Mouse (Mus musculus): ENCODE results near the gene Npm3. TPM values are rescaled to one million over a fixed set of nuclear protein-coding genes. Genes with fewer than 3 reads are reported as not detected.

The Npm3 gene
- total RNA-seq, 2 experiments from 2014 or later = 6.8 to 7.6 TPM

GRCm38 (mm10) chr19:45737846-45738484 is 11.4 kb downstream of the Npm3 start:
- intact Hi-C loops (cut with DNase I) = loop anchor here (5.0 kb wide), 1 partner anchor 66 kb away; no protein-coding TSS in a partner anchor
- DNase-seq (ENCODE audit: low spot score in 2 of 2) = no peak

GRCm38 (mm10) chr19:45737208-45737845 is 12.1 kb downstream of the Npm3 start:
- no peak for DNase-seq (ENCODE audit: low spot score in 2 of 2)
- intact Hi-C loops (cut with DNase I) = loop anchor here (5.0 kb wide), 1 partner anchor 65 kb away; no protein-coding TSS in a partner anchor

GRCm38 (mm10) chr19:45736855-45737207 is 12.6 kb downstream of the Npm3 start:
- intact Hi-C loops (cut with DNase I) = loop anchor here (5.0 kb wide), 1 partner anchor 65 kb away; no protein-coding TSS in a partner anchor
- DNase-seq (ENCODE audit: low spot score in 2 of 2) = no peak

GRCm38 (mm10) chr19:45736241-45736640 is 13.2 kb downstream of the Npm3 start:
- intact Hi-C loops (cut with DNase I) = loop anchor here (5.0 kb wide), 1 partner anchor 64 kb away; no protein-coding TSS in a partner anchor
- no peak for DNase-seq (ENCODE audit: low spot score in 2 of 2)

- intact Hi-C loops (cut with DNase I) = loop anchor here (5.0 kb wide), 1 partner anchor 62 kb away; no protein-coding TSS in a partner anchor
- no peak for DNase-seq (ENCODE audit: low spot score in 2 of 2)
Measured at GRCm38 (mm10) chr19:45734762-45735161, 14.6 kb downstream of the Npm3 start.

GRCm38 (mm10) chr19:45734191-45734590 is 15.2 kb downstream of the Npm3 start:
- DNase-seq (ENCODE audit: low spot score in 2 of 2) = no peak
- intact Hi-C loops (cut with DNase I) = no loop called here

GRCm38 (mm10) chr19:45733564-45733963 is 15.8 kb downstream of the Npm3 start:
- no peak for DNase-seq (ENCODE audit: low spot score in 2 of 2)
- intact Hi-C loops (cut with DNase I) = no loop called here

GRCm38 (mm10) chr19:45731658-45732057 is 17.7 kb downstream of the Npm3 start:
- DNase-seq (ENCODE audit: low spot score in 2 of 2) = no peak

GRCm38 (mm10) chr19:45730042-45730441 is 19.3 kb downstream of the Npm3 start:
- intact Hi-C loops (cut with DNase I) = no loop called here
- DNase-seq (ENCODE audit: low spot score in 2 of 2) = no peak

More at GRCm38 (mm10) chr19:45731658-45732057, 17.7 kb downstream of the Npm3 start:
- intact Hi-C loops (cut with DNase I) = no loop called here

GRCm38 (mm10) chr19:45727231-45727630 is 22.2 kb downstream of the Npm3 start:
- DNase-seq (ENCODE audit: low spot score in 2 of 2) = no peak
- intact Hi-C loops (cut with DNase I) = no loop called here

GRCm38 (mm10) chr19:45725677-45726277 is 23.6 kb downstream of the Npm3 start:
- intact Hi-C loops (cut with DNase I) = no loop called here
- no peak for DNase-seq (ENCODE audit: low spot score in 2 of 2)

GRCm38 (mm10) chr19:45722188-45722587 is 27.2 kb downstream of the Npm3 start:
- DNase-seq (ENCODE audit: low spot score in 2 of 2) = no peak
- intact Hi-C loops (cut with DNase I) = no loop called here

- intact Hi-C loops (cut with DNase I) = no loop called here
Measured at GRCm38 (mm10) chr19:45718286-45718685, 31.1 kb downstream of the Npm3 start.

GRCm38 (mm10) chr19:45717493-45718220 is 31.7 kb downstream of the Npm3 start:
- intact Hi-C loops (cut with DNase I) = no loop called here

More at GRCm38 (mm10) chr19:45718286-45718685, 31.1 kb downstream of the Npm3 start:
- DNase-seq (ENCODE audit: low spot score in 2 of 2) = peak in 1 of 2 experiments; percentile 28

GRCm38 (mm10) chr19:45708704-45709103 is 40.7 kb downstream of the Npm3 start:
- intact Hi-C loops (cut with DNase I) = no loop called here
- DNase-seq (ENCODE audit: low spot score in 2 of 2) = no peak

More at GRCm38 (mm10) chr19:45717493-45718220, 31.7 kb downstream of the Npm3 start:
- DNase-seq (ENCODE audit: low spot score in 2 of 2) = peak; percentile 54 to 60

Other genes starting within 250 kb of the Npm3 start
- 1 to 10 TPM; 7.6 to 7.7 TPM for gene Poll, start 189.1 kb downstream of the Npm3 start, total RNA-seq (2021)
- 10 to 100 TPM; 58.3 to 72.0 TPM for gene Gm17018, start 189.0 kb downstream of the Npm3 start, total RNA-seq (2021)
- 10 to 100 TPM; 32.3 to 34.8 TPM for gene Fbxw4, start 89.3 kb downstream of the Npm3 start, total RNA-seq (2021)
- not detected for gene Fgf8, start 6.7 kb downstream of the Npm3 start, total RNA-seq (2021)
- 100 to 1,000 TPM; 132 to 136 TPM for gene Mgea5, start 34.2 kb upstream of the Npm3 start, total RNA-seq (2021)
- 100 to 1,000 TPM; 129 to 143 TPM for gene Kcnip2, start 66.5 kb upstream of the Npm3 start, total RNA-seq (2021)
- 10 to 100 TPM; 20.8 to 21.9 TPM for gene Armh3, start 248.9 kb upstream of the Npm3 start, total RNA-seq (2021)